Comparison of ENCODE assay signal across 8 mouse cellular contexts in the genomic region with DNA sequence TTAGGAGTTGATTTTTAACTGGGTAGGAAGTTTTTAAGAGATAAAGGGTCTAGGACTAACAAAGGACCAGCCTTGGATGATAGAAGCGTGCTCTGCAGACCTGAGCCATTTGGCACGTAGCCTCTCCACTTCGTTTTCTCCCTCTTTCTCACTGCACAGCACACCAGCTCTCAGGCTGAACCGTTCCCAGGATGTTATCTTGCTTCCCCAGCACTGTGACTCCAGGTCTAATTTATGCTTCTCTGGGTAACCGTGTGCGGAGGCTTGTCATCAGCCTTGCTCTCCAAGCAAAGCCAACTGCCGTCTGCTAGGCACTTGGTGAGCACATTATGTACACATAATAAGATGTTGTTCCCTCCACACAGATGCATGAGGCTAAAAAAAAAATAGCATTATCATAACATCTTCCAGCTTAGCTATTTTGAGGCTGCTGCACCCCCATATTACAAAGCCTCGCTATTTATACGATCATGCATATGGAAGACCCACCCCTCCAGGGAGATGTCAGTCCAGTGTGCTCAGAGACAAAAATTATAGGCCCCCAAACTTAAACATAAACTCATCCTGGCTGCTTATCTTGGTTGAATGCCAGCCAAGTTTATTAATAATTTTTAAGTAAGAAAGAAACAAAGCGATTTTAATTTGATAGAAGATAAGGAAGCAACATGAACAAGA.
DNase-seq lines count a peak whose midpoint lies in the region; ATAC-seq and TF ChIP-seq lines count a peak whose summit lies in the region.

No protein-coding gene starts in this region.

- H3K36me3 ChIP-seq in heart, embryonic 12.5 days, result no peaks in the 10 kb centered on the region
- no peaks in the 10 kb centered on the region for H3K36me3 ChIP-seq in midbrain, embryonic 14.5 days (ENCODE audit: control insufficient read depth, insufficient read depth, low read length)
- no peaks in the 10 kb centered on the region for H3K36me3 ChIP-seq in forebrain, embryonic 11.5 days (ENCODE audit: control insufficient read depth, insufficient read depth, low read length)
- H3K36me3 ChIP-seq in lung, postnatal 0 days (ENCODE audit: insufficient read depth, low read length), result no peaks in the 10 kb centered on the region

- H3K4me3 ChIP-seq in heart, embryonic 12.5 days, result no peak overlapping the region
- no peak overlapping the region for H3K4me3 ChIP-seq in midbrain, embryonic 14.5 days (replicated peaks; ENCODE audit: low read depth, low read length)
- H3K4me3 ChIP-seq in forebrain, embryonic 11.5 days (ENCODE audit: low read depth, low read length), result no peak overlapping the region
- no peak overlapping the region for H3K4me3 ChIP-seq in lung, postnatal 0 days (ENCODE audit: low read depth, low read length)

- peak overlapping the region; percentile 40; the same call in 1 of the 2 replicates for H3K27ac ChIP-seq in heart, embryonic 12.5 days (ENCODE audit: poor library complexity, severe bottlenecking)
- H3K27ac ChIP-seq in midbrain, embryonic 14.5 days (replicated peaks; ENCODE audit: low read depth, low read length), result peak overlapping the region; percentile 28; the same call in 1 of the 2 replicates
- no peak overlapping the region for H3K27ac ChIP-seq in forebrain, embryonic 11.5 days (ENCODE audit: low read depth, low read length)
- no peak overlapping the region for H3K27ac ChIP-seq in lung, postnatal 0 days (ENCODE audit: low read length)

- ATAC-seq in heart, embryonic 12.5 days (ENCODE audit: insufficient number of reproducible peaks, low FRiP score), result peak; percentile 80
- no peak for ATAC-seq in midbrain, embryonic 14.5 days (ENCODE audit: low FRiP score, low TSS enrichment)
- no peak for ATAC-seq in cerebellum, adult (ENCODE audit: insufficient number of reproducible peaks, low FRiP score, low TSS enrichment)
- no peak for ATAC-seq in forebrain, embryonic 11.5 days (replicated peaks; ENCODE audit: low FRiP score)
- ATAC-seq in lung, postnatal 0 days, result no peak

- DNase-seq in heart, adult 8-10 months (ENCODE audit: low spot score), result no peak
- peak; percentile 12 for DNase-seq in c-Kit-positive CD71-positive TER-119-positive erythroid progenitor cells, embryonic 14.5 days (ENCODE audit: low spot score)
- peak; percentile 68 for DNase-seq in layer of hippocampus, adult 9-10 months (ENCODE audit: low spot score)
- peak; percentile 52 for DNase-seq in midbrain, embryonic 14.5 days
- no peak for DNase-seq in forebrain, embryonic 11.5 days (ENCODE audit: low spot score)
- DNase-seq in lung, postnatal 0 days (ENCODE audit: low spot score), result no peak

- peaks cover 10% of the 10 kb centered on the region; the same call in 1 of the 2 replicates for H3K4me1 ChIP-seq in heart, embryonic 12.5 days (replicated peaks)
- H3K4me1 ChIP-seq in midbrain, embryonic 14.5 days (ENCODE audit: control insufficient read depth, insufficient read depth, low read length), result no peaks in the 10 kb centered on the region
- H3K4me1 ChIP-seq in forebrain, embryonic 11.5 days (replicated peaks; ENCODE audit: control insufficient read depth, insufficient read depth, low read length), result no peaks in the 10 kb centered on the region
- H3K4me1 ChIP-seq in lung, postnatal 0 days (ENCODE audit: insufficient read depth, low read depth, low read length), result no peaks in the 10 kb centered on the region; the same call in 1 of the 2 replicates

- H3K9ac ChIP-seq in heart, embryonic 12.5 days, result no peak overlapping the region
- no peak overlapping the region for H3K9ac ChIP-seq in midbrain, embryonic 14.5 days (replicated peaks; ENCODE audit: low read length)
- no peak overlapping the region for H3K9ac ChIP-seq in forebrain, embryonic 11.5 days (ENCODE audit: low read length)
- no peak overlapping the region for H3K9ac ChIP-seq in lung, postnatal 0 days (replicated peaks; ENCODE audit: low read depth)

- 0 out of 2 replicates have a peak overlapping the region, but pooled peaks have one; percentile 16 for H3K4me2 ChIP-seq in heart, embryonic 12.5 days
- no peak overlapping the region for H3K4me2 ChIP-seq in midbrain, embryonic 14.5 days (ENCODE audit: low read length)
- no peak overlapping the region for H3K4me2 ChIP-seq in forebrain, embryonic 11.5 days (ENCODE audit: low read depth, low read length, severe bottlenecking)
- no peak overlapping the region for H3K4me2 ChIP-seq in lung, postnatal 0 days (replicated peaks; ENCODE audit: low read depth, low read length)

- TF ChIP-seq EP300 in lung, postnatal 0 days (IDR thresholded peaks at IDR 0.05), result no peak

- no peaks in the 10 kb centered on the region for H3K9me3 ChIP-seq in heart, embryonic 12.5 days (replicated peaks)
- H3K9me3 ChIP-seq in midbrain, embryonic 14.5 days (ENCODE audit: control insufficient read depth, low read length), result no peaks in the 10 kb centered on the region
- no peaks in the 10 kb centered on the region for H3K9me3 ChIP-seq in forebrain, embryonic 11.5 days (ENCODE audit: control insufficient read depth, low read length)
- no peaks in the 10 kb centered on the region for H3K9me3 ChIP-seq in lung, postnatal 0 days (ENCODE audit: low read length)

- no peaks in the 10 kb centered on the region for H3K27me3 ChIP-seq in heart, embryonic 12.5 days (replicated peaks)
- no peaks in the 10 kb centered on the region for H3K27me3 ChIP-seq in midbrain, embryonic 14.5 days (ENCODE audit: control insufficient read depth, insufficient read depth, low read length)
- H3K27me3 ChIP-seq in forebrain, embryonic 11.5 days (ENCODE audit: control insufficient read depth, insufficient read depth, low read length), result no peaks in the 10 kb centered on the region
- no peaks in the 10 kb centered on the region for H3K27me3 ChIP-seq in lung, postnatal 0 days (replicated peaks; ENCODE audit: insufficient read depth, low read length)

- 27% methylated on average over 10 of the region's 10 CpGs for WGBS in heart, embryonic 12.5 days
- WGBS in midbrain, embryonic 14.5 days, result 54% methylated on average over 10 of the region's 10 CpGs
- 79% methylated on average over 10 of the region's 10 CpGs for WGBS in forebrain, embryonic 11.5 days
- WGBS in lung, postnatal 0 days, result 20% methylated on average over 10 of the region's 10 CpGs

- TF ChIP-seq CTCF in lung, postnatal 0 days (IDR thresholded peaks at IDR 0.05), result no peak

Comparison
In these comparisons a context has a peak if more than half of its experiments do, and no peak if none do; other contexts are left out.
1. H3K27ac ChIP-seq: peak in heart, embryonic 12.5 days (single experiment) and midbrain, embryonic 14.5 days (single experiment); none in forebrain, embryonic 11.5 days (single experiment) and lung, postnatal 0 days (single experiment).
2. DNase-seq: peak in c-Kit-positive CD71-positive TER-119-positive erythroid progenitor cells, embryonic 14.5 days (single experiment), layer of hippocampus, adult 9-10 months (single experiment) and midbrain, embryonic 14.5 days (single experiment); none in heart, adult 8-10 months (single experiment), forebrain, embryonic 11.5 days (single experiment) and lung, postnatal 0 days (single experiment).